Mouse (Mus musculus) heart, adult 2 months (tissue): ENCODE data around the gene Sorl1.

Experiments
- EP300 ChIP-seq: fragments of 200-500 bp; IDR thresholded peaks from 2 replicates; pipeline ENCODE4 v1.6.1; 2011; ENCODE audit warnings: low read depth, low read length, control low read depth; ENCODE audit not compliant: insufficient read depth
- POLR2A ChIP-seq: fragments of 200-500 bp; IDR thresholded peaks from 2 replicates; pipeline ENCODE4 v1.6.1; 2011; ENCODE audit warnings: mild to moderate bottlenecking, low read depth, low read length, control low read depth; ENCODE audit not compliant: insufficient read depth

- TF ChIP-seq POLR2A (no peak), EP300 (no peak)
These were observed 12.8 kb downstream of the Sorl1 start for GRCm38 (mm10) chr9:42111256-42111655.
